Comparison of ENCODE assay signal across 24 mouse cellular contexts in the genomic region with DNA sequence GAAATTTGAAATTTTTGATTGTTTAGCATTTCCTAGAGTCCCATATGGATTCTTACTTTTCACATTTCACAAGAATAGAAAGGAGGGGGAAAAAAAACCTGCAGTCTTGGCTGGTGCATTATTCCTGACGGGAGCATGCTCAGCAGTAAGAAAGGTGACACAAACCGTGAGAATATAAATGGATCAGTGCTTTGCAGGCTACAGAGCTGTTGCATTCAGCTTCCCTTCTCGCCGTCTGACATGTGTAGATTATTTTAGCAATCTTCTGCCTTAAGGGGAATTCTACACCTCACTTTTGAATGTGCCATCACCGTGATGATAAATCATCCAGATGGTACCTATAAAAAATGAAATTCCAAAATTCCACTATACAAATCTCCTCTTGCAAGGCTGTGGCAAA. TPM values are rescaled to one million over a fixed set of nuclear protein-coding genes. Genes with fewer than 3 reads are reported as not detected.
A peak's percentile ranks its signal among the peaks of the same experiment; 100 is the strongest.
DNase-seq lines count a peak whose midpoint lies in the region; ATAC-seq lines count a peak whose summit lies in the region.
"Had no signal": no experiment of that assay in that cellular context is flagged by ENCODE, and none has a peak within 500 bp of the region (broad histone marks: within the 10 kb centered on the region; RNA-seq: fewer than 3 reads in every experiment).

No protein-coding gene starts in this region.

- intact Hi-C loops in left cerebral cortex, postnatal 4 days (cut with DNase I): no loop called here

- DNase-seq in frontal cortex, postnatal 10 days (ENCODE audit: low spot score in 2 of 2): no peak
- DNase-seq in left cerebral cortex, adult 9 months (ENCODE audit: low spot score in 2 of 2): peak; percentile 15 to 23
- DNase-seq in left cerebral cortex, postnatal 4 days: no peak
- peak; percentile 72 for DNase-seq in brain, adult 2 months (ENCODE audit: low read depth, low spot score)
- peak; percentile 62 for DNase-seq in telencephalon, adult 2 months (ENCODE audit: low read depth, low spot score)
- DNase-seq: adrenal gland, adult 2 months; adrenal gland, postnatal 14 days; cerebellum, adult 11-12 months; cerebellum, adult 8-10 months; cerebellum, postnatal 10 days; cerebellum, postnatal 36 days; embryo, embryonic 11 days; gastrocnemius, postnatal 25 days; heart, adult 18-20 months; heart, postnatal 10 days; heart, postnatal 36 days had no signal

- peak; percentile 99 for ATAC-seq in frontal cortex, adult (ENCODE audit: low TSS enrichment)
- ATAC-seq: CD4-positive, CD25-positive, alpha-beta regulatory T cell, adult 4 months; forebrain, embryonic 14.5 days; hindbrain, embryonic 16.5 days; intestine, embryonic 15.5 days had no signal

RNA-seq across cellular contexts. Expression of gene Crygf, which starts 55.3 kb away (rescaled TPM):
- not detected for total RNA-seq in left cerebral cortex, postnatal 4 days (2021)
- total RNA-seq: adrenal gland, adult 2 months; adrenal gland, postnatal 14 days; adrenal gland, postnatal 4 days; gastrocnemius, adult 8-10 months; gastrocnemius, postnatal 25 days; heart, adult 18-20 months; heart, postnatal 10 days; heart, postnatal 36 days; MEL had no signal

Comparison
In these comparisons a context has a peak if more than half of its experiments do, and no peak if none do; other contexts are left out.
1. DNase-seq: peak in left cerebral cortex, adult 9 months (2 of 2), brain, adult 2 months (single experiment) and telencephalon, adult 2 months (single experiment); none in frontal cortex, postnatal 10 days (0 of 2) and left cerebral cortex, postnatal 4 days (single experiment).